Mouse (Mus musculus): Measurements from ENCODE around the gene Slc2a2.

Gene Slc2a2

DNA sequence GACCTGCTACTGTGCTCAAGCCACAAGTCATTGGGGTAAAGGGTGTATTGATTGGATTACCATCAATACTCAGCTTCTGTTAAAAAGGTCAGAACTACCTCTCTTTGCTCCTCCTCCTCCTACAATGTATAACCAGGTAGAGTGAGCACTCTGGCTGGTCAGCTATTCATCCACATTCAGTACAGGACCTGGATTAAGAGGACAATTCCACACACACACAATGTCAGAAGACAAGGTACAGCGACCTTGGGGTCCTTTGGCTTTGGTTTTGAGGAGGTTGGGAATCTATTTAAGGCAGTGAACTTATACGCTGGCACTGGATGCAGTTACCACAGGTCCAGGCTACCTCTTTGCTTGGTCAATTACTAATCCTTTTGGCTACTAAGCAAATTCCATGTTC, at the start of gene Slc2a2:
Slc2a2 (plus strand) TSS at position 107 of the 400 bp plus-strand sequence.
- no peak for DNase-seq (ENCODE audit: low read depth, low spot score)

DNA sequence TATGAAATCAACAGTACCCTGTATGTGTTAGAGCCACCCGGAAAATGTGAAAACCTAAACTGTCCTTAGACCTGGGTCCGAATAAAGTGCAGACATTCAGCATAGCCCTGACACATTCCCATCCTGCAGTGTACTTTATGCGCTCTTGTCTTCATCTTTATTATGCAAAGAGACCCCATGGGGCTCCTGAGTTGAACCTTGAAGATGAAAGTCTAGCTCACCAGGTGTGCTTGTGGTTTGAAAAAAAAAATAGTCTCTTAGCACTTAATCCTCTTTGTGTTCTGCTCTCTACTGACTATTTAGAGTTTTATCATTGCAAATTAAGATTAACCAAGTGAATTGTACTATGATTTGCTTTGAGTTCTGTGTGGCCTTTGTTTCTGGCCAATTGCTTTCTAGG, 45.1 kb upstream of the Slc2a2 start:
- no peak for DNase-seq (ENCODE audit: low read depth, low spot score)

DNA sequence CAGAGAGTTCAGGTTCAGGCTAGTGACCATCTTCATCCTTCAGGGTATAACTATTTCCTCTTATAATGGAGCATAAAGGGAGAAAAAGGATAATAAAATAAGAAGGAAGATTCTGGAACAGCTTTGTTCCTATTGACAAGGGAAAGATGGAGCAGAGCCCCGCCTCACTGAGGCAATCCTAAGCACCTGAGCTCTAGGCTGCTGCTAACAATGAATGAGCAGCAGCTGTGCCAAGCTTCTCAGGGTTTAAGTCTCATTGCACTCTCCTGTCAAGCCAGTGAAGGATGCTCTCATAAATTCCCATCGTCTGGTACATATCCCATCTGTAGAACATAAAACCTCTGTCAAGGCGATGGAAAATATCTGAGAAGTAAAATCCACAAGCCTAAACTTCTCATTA, 44.7 kb upstream of the Slc2a2 start:
- DNase-seq (ENCODE audit: low read depth, low spot score) = no peak

DNA sequence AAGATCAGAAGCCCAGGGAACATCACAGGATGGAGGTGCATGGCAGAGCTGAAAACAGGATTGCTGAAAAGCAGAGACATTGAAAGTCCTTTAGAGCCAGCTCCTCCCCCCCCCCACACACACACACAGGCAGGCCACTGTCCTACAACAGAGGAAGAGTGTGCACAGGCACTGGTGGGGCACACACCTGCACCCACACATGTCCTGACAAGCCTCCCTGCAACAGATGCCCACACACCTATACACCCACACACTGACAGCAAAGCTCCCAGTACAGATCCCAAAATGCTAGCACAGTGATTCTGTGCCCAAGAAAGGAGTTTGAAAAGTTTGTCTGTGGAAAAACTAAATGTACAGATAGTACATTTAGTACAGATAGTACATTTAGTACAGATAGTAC, 43.0 kb upstream of the Slc2a2 start:
- DNase-seq (ENCODE audit: low read depth, low spot score) = peak; percentile 40

DNA sequence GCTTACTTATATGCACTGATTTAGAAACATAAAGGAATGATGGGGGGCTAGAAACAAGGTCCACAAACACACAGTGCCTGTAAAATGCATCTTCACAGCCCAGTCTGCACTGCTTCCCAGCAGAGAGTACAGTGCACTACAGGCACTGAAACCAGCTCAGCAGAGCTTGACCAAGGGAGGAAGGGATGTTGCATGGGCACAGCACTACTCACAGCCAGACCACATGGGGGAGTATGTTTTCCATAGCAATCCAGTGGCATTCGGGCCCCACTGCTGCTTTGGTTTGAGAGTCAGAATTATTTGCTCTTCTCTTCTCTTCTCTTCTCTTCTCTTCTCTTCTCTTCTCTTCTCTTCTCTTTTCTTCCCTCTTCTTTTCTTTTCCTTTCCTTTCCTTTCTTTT, 39.4 kb upstream of the Slc2a2 start:
- DNase-seq (ENCODE audit: low read depth, low spot score) = no peak

DNA sequence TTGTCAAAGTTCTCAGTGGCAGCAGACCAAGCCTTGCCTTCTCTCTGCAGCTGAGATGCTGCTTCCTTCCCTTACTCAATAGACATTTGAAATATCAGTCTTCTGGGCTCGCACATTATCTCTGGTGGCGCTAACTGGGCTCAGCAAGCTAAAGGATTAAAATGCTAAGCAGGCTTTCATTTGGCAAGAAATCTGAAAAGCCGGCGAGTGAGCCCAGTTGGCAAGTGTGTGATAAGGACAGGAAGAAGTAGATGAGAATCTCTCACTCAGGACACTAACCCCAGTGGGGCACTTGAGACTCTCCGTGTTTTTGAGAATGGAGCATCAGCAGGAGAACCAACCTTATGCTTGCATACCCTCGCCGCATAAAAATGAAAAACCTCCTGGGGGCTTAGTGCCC, 16.9 kb upstream of the Slc2a2 start:
- no peak for DNase-seq (ENCODE audit: low read depth, low spot score)

DNA sequence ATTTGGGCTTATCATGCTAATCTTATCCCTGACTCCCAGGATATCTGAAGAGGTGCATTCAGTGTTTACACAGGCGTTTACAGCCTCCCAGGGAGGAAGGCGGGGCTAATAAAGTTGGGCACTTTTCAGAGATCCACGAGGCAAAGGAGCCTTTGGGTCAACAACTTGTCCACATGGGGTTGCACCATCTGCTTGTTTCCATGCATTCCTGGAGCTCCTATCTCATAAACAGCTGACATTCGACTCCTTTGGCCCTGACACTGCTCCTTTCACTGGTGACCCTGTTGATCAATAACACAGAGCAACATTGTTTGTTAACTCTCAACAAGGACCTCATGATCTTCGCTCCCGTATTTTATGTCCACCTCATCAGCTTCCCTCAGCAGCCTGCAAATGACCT, 15.8 kb upstream of the Slc2a2 start:
- no peak for DNase-seq (ENCODE audit: low read depth, low spot score)

DNA sequence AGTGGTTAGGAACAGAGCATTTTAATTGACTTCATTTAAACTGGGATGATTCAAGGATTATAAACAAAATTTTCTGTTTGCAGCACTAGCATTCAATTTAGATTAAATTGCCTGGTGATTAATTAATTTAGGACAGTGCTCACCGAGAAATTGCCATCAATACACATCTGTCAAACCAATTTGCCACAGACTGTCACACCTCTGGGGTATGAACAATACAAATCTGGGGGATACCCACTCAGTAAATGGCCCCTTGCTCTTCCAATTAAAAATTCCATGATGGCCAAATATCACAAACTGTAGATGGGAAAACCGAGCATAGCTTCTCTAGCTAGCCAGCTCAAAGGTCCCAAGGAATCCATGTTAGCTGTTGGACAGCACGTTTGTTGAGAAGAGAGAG, 15.3 kb upstream of the Slc2a2 start:
- DNase-seq (ENCODE audit: low read depth, low spot score) = no peak

DNA sequence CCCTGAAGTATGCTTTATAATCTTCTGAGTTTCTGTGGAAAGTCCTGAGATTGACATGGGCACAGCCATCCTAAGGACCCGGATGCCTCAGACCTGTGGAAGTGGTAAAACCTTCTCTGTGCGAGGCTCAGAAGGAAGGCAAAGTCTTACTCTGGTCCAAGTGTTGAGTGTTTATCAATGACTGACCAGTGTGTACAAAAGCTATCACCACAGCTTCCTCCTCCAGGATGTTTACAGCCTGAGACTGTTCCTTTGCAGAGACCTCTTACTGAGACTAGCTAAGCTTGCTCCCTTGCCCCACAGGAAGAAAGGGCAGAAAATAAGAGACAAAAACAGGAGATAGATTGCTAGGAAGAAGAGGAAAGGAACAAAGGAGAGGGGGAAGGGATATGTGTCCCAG, 12.2 kb upstream of the Slc2a2 start:
- no peak for DNase-seq (ENCODE audit: low read depth, low spot score)

DNA sequence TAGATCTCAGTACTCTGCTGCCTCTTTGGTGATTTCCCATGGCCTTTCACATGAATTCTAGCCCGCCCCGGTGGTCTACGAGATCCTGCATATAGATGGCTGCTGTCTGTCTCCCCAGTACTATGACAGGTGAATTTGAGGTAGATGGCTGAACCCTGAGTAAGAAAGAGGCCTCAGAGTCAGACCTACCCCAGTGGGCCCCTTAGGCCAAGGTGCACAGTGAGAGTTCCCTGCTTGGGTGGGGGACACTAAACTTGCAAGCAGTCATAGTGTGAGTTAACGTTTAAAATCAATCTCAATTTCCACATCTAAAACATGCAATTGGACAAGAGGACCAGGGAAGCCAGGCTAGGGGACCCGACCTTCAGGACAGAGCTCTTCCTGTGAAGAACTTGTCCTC, 2.9 kb upstream of the Slc2a2 start:
- no peak for DNase-seq (ENCODE audit: low read depth, low spot score)

DNA sequence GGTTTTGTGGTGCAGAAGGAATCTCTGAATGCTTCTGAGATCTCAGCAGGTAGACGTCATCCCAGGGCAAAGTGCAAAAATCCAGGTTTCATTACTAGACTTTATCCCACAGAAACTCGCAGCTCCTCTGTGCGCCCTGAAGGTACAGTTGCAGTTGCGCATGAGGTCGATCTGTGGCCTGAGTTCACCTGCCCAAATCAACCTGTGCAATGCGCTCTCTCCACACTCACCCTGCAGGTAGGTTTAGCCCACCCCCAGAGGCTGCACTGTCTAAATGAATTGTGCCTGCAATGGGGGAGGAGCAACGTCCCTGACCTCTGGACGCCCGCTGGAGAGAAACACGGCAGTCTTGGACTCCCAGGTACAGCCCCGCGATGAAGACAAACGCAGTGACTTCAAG, 2.1 kb upstream of the Slc2a2 start:
- no peak for DNase-seq (ENCODE audit: low read depth, low spot score)

DNA sequence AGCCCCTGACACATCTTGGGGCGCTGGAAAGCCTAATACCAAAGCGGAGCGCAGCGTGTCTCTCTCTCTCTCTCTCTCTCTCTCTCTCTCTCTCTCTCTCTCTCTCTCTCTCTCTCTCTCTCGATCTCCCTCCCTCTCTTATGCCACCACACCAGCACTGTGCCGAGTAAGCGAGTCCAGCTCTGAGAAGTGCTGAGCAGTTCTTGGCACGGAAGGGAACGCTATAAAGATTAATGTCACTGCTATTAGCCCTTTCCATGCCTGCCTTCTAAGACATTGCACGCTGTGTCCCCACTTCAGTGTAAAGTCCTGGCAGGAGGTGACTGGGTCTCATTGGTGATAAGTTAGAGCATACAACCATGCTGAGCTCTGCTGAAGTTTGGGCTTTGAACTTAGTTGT, 1.5 kb upstream of the Slc2a2 start:
- no peak for DNase-seq (ENCODE audit: low read depth, low spot score)

DNA sequence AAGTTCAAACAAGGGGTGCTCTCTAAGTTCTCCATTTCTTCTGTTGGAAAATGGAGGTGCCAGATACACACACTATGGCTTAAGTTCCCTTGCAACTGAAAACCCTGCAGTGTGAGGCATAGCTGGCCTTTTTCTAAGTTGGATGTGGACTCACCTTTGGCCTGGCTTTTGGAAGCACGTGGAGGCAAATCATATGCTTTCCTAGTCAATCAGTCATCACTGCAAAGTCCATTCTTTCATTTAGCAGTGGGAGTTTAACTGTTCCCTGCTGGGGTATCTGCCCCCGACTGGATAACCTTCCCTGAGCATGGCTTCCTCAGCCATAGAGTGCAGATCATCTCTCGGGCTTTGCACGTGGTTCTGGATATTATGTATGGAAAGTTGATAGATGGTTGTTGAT, 1.9 kb downstream of the Slc2a2 start:
- DNase-seq (ENCODE audit: low read depth, low spot score) = no peak

DNA sequence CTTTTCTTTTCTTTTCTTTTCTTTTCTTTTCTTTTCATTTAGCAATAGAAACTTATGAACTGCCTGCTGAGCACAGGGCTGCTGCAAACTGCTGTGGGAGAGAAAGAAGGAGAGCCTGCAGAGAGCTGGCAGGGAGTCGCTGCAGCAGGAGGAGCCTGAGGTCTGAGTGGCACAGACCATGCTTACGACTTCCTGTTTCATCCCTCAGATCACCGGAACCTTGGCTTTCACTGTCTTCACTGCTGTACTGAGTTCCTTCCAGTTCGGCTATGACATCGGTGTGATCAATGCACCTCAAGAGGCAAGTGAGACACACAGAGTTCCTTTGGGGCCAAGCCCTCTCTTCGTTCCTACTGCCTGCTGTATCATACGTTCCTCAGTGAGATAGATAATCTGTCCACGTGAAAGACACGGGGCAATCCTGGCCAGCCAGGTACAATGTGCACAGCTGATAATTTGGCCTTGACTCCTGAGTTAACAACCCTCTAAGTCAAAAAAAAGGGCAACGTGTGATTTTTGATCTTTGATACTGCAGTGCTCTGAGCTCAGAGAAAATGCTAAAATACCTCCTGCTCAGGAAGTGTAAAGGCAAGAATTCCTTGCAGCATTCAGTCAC, 7.9 kb downstream of the Slc2a2 start:
- peak; percentile 44 for DNase-seq (ENCODE audit: low read depth, low spot score)

DNA sequence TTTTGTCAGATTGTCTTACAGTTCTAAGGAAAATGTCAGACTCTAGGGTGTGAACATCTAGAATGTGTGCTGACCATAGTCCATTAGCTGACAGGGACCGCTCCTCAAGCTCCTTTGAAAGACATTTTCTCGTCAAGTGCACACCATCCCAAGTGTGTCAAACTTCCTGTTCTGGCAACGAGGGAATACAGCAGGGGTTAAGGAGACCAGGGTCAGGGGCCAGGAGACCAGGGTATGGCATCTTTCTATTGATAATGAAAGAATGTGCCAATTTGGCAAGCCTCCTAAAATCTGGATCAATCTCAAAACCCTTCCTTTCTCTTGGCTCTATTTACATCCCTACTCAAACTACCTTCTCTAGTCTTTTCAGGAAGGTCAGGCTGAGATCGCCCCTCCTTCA, 9.0 kb downstream of the Slc2a2 start:
- DNase-seq (ENCODE audit: low read depth, low spot score) = no peak

DNA sequence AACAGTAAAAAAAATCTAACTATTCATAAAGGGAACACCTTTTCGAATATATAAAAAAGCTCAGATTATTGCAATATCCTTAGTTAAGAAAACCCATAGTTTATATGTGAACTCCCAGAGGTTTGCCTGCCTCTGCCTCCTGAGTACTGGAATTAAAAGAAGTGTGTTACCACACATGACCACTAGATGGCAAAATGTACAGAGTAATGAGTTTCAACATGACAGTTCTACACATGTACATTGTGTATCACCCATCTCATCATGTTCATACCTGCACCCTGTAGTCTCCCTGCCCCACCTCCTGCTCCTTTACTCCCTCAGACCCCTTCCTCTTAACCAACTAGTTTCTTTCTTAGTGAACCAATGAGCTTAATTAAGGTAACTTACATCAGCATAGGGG, 12.0 kb downstream of the Slc2a2 start:
- DNase-seq (ENCODE audit: low read depth, low spot score) = peak; percentile 7

DNA sequence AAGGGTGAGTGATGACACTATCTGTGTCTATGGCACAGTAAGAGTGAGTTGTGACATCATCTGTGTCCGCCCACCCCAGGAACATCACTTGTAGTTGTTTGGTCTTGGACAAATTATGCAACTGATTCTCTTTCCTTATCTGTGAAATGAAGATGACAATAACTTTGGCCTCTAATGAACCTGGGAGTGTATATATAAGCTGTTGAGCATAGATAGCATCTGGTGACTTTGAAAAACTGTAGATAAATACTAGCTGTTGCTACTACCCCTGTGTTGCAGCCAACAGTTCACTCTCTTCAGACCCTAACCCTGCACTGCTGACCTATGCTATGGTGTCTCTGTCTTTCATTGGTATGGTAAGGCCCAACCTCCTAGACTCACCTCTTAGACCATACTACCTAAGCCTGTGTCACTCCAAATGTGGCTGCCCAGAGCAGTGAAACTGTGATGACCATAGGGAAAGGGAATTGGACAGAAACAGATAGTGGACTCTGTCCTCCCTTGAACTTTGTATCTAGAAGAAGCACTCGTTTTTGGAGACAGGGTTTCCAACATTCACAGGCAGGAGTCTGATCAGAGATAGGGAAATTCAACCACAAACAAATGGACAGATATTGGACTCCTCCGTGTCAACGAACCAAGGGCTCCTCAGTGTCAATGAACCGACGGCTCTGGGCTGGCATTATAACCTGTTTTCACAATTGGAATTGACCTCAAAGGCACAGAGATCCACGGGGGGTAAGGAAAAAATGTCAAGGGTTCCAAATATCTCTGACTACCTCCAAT, 16.4 kb downstream of the Slc2a2 start:
- no peak for DNase-seq (ENCODE audit: low read depth, low spot score)

DNA sequence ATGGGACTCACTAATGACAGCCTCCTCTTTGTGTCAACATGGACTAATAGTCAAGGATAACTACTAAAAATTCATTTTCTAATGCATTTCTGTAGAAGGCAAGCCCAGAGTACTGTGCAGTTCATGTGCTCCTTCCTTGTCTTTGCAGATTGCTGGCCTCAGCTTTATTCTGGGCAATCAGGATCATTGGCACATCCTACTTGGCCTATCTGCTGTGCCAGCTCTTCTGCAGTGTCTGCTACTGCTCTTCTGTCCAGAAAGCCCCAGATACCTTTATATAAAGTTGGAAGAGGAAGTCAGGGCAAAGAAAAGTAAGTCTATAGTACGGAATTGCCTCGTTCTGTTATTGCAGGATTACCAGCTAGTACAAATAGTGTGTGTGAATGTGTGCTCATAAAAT, 20.8 kb downstream of the Slc2a2 start:
- no peak for DNase-seq (ENCODE audit: low read depth, low spot score)

DNA sequence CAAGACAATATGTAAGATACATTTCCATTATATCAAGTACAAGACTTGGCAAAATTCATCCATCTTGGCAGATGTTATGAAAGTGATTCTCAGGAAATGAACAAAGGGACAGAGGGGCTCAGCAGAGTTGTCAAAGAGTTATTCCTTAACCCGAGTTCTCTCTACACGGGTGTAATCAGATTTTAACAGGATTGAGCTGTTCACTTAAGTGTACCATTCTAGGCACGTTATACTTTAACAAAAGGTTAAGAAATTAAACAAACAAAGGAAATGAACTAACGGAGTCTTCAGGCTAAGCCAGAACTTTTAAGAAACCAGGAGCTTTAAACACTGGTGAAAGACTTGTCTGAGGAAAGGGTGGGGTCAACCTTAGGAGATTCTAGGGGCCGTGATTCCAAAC, 23.5 kb downstream of the Slc2a2 start:
- no peak for DNase-seq (ENCODE audit: low read depth, low spot score)

DNA sequence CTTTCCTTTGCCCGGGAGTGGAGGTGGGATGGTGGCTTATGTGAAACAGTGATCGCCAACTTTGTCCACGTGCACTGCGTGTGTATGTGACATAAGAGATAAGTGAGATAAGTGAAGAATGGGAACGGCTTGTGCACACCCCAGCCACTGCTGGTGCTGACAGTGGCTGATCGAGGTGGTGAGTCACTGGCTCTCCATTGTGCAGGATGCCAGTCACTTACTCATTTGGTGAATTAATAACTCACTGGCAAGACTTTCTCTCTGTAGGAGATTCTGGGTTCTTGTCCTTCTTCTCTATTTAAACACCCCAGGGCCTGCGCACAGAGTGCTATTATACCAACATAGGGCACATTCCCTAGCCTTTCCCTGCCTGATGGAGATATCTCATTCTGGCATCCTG, 24.1 kb downstream of the Slc2a2 start:
- DNase-seq (ENCODE audit: low read depth, low spot score) = peak; percentile 44

DNA sequence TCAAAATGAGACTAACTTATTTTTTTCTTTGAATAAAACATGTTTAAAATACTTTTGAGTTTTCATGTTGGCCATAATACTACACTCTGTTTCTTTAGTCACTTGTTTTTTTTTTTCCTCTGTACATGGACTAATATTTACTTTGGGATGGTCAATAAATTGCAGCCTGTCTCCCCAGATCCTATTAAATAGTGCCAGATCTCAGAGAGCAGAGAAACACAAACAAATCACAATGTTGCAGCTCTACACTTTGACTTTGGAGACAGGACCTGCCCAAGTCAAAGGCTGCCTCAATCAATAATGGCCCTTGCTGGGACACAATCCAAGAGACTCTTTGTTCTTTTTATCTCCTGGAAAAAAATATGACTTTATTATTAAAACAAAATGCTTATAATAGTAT, 24.8 kb downstream of the Slc2a2 start:
- DNase-seq (ENCODE audit: low read depth, low spot score) = no peak

DNA sequence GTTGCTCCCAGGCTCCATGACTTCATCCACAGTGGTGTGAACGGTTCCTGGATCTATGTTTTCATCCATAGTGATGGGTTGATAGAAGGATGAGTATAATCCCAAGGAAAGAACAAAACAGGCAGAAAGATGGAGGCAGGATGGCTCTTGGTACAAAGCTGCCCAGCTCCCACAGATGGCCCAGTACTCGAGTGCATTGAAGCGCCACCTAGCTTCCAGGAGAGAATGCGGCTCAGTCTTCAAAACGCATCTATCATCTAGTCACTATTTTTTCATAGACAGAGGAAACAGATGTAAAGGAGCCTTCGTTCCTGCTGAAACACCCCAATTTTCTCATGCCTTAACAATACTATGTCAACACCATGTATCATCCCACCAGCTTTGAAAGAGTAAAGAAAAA, 25.8 kb downstream of the Slc2a2 start:
- no peak for DNase-seq (ENCODE audit: low read depth, low spot score)

DNA sequence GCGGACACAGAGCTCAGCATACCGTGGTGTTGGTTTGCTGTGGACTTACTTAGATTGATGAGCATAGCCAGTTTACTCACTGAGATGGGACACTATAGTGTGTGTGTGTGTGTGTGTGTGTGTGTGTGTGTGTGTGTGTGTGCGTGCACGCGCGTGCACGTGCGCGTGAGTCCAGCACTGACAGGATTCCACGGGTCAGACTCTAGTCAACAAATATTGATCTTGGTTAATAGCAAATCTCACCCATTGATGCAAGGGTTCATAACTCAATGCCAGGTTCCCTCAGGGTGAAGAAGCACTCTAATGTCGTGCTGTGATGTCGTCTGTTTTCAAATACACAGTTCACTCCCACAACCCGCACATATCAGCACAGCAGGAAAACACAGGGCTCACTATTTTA, 27.5 kb downstream of the Slc2a2 start:
- DNase-seq (ENCODE audit: low read depth, low spot score) = no peak

DNA sequence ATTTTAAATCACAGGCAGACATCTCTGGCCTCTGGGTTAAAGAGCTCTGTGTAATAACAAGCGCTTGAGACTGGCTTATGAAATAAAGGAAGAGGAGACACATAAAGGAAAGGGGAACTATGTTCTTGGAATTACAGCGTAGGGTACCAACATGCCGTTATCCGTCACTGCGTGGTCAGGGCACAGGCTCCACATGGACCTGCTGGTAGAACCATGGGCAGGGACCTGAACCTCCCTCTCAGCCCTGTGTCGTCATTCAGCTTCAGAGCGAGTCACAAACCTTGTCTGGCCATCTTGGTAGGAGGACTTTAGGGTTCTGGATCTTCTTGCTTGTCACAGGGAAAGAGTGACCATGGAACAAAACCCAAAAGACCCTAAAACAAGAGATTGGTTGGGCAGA, 28.7 kb downstream of the Slc2a2 start:
- DNase-seq (ENCODE audit: low read depth, low spot score) = no peak

Data from brain, adult 2 months (tissue).